Mouse (Mus musculus) ZHBTc4 (cell line): Measurements from ENCODE around the gene Hspb2.

Source experiments
- DNase-seq: peaks from one replicate; pipeline ENCODE4 v3.0.0-alpha.2; 2011; ENCODE audit warnings: low read depth, low spot score

Hspb2 gene

DNA sequence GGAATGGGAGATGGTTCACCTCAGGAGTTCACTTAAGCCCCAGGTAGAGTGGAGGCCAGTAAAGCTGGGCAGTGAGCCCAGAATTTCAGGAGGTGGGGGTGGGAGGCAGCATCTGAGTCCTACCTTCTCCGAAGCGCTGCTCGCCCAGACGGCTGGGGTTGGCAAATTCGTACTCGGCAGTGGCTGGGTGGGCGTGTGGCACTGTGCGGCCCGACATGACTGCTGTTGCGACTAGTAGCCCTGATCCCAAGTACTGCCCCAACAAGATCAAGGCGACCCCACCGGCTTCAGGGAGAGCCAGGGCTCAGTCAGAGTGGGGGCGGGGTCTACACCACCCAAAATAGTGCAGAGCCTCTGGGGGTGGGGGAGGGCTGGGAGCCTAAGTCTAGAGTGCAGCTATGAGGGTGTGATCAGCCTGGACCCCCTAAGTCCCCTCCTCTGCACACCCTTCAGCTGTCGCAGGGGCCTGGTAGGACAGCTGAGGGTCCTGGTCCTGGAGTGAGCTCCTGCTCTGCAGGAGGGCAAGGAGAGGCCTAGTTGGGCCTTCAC, at the start of gene Hspb2:
Hspb2 (minus strand) TSS at position 301 of the 549 bp plus-strand sequence.
- DNase-seq, result peak; percentile 37

DNA sequence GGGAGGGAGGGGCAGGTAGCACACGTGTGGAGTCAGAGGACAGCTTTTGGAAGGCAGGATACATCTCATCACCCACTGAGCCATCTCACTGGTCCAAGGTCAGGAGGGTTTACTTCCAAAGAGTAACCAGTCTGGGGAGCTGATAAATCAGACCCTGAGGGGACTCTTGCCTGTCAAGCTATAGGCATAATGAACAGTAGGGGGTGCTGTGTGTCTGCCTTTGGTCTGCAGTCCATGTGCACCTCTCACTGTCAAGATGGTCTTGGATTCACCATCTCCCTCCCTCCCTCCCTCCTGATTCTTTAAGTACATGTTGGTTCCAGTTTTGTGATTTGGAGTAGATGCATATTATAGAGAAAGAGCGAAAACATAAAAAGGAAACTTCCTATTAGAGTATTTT, 48.8 kb upstream of the Hspb2 start:
- DNase-seq, result peak; percentile 79

DNA sequence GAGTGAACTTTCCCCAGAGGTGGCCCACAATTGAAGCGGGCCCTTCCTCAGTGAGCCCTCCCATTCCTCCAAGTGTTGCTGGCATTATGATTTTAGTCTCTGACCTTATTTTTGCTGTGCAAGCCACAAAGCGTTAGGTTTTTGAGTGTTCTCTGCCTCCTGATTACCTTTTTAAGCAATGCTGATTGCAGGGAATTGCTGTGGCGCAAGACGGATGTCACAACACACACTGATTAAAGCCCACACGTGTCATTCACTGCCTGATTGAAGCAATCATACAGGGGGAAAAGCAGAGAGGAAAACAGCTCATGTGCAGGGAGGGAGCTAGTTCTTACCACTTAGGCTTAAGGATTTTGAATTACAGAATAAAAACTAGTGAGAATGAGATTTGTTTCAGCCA, 46.2 kb upstream of the Hspb2 start:
- DNase-seq, result no peak

DNA sequence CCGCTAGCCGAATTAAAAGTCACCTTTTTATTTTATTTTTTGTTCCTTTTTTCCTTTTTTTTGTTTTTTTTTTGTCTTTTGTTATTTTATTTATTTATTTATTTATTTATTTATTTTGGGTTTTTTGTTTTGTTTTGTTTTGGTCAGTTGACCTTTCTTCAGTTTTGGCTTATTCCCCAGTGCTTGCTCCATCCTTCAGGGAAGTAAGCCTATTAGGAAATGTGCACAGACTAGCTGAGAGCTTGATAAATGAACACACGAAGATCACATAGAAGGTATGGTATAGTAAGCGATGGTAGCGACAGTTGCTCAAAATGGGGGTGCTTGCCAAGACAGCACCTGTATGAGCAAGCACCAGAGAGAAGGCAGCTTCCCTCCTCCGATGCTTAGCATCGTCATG, 45.5 kb upstream of the Hspb2 start:
- no peak for DNase-seq

DNA sequence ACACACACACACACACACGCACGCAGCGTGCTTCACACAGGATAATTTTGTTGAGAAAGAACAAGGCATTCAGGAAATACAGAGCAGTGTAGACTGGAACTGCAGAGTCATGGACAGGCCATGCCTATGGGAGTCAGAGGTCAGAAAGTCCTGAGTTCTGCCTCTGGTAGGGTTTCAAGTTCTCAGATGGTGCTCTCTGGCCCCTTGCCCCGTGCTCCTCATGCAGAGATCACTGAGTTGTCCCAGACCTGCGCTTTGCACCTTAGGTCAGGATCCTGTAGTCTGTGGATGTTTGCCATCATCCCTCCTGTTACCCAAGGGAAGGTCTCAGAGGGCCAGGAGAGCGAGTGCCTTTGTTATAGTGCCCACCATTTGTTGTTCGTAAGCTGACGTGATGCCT, 44.6 kb upstream of the Hspb2 start:
- DNase-seq, result no peak

DNA sequence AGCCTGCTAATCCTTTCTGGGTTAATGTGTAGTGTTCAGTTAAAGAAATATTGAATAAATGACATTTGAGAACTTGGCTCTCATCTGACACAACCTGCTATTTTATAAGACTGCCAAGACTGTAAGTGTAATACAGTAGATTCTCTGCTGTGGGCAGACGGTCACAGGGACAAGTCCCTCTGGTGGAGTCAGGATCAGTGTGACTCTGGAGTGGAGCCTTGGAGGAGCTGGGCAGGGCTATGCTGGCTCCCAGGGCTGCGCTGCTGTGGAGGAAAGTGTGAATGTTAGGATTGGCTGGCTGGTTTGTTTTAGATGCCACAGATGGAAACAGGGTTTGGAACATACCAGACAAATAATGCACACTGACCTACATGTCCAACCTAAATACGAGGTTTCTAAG, 43.1 kb upstream of the Hspb2 start:
- DNase-seq, result no peak

DNA sequence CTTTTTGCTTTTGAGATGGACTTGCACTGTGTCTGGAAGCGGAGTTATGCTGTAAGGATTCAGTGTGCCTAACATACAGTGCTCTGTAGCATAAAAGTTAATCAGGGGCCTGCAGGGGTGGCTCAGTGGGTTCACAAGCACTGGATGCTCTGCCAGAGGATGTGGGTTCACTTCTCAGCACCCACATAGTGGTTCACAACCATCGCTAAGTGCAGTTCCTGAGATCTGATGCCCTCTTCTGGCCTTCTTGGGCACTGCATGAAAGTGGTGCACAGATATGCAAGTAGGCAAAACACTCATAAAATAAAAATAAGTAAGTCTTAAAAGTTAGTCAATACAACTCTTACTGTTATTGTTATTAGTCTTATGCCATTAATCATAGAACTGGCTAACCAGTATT, 30.0 kb upstream of the Hspb2 start:
- DNase-seq, result peak; percentile 61

DNA sequence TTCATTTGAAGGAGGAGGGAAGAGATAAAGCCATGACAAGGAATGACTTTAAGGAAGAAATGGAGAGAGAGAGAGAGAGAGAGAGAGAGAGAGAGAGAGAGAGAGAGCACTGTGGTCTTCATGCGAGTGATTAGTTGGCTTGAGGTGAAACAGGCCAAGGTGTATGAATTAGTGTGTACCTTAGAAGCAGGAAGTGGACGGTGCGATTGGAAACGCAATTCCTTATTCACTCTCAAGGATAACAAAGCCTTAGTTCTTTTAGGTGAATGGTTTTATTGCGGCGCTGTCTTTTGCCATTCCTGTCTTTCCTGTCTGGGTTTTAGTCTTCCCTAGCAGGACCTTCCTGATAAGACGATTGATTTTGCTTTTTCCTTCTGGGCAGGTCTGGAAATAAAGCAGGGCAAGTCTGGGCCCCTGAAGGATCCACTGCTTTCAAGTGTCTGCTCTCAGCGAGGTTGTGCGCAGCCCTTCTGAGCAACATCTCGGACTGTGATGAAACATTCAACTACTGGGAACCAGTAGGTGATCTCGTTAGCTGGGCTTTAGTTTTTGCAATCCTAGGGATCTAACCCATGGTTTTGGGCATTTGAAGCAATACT, 24.1 kb upstream of the Hspb2 start:
- DNase-seq, result peak; percentile 16

DNA sequence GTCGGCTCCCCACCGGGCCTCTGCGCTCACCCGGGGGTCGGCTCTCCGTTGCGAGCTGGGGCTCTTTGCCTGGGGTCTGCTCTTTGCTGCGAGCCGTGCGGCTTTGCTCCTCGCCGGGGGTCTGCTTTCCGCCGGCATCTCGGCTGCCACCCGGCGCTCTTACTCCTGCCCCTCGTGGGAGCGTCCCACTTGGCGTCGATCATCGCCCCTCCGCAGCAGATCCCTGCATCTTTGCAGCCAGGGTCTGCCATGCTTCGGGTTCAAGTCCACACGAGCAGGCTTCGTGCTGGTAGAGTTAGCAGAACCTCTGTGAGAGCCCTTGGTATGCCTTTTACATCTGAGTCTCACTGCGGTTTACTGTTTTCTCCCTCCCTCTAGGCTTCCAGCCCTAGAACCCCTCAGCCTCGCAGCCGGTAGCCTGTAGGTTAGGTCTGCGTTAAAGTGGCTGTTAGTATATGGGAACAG, 23.5 kb upstream of the Hspb2 start:
- DNase-seq, result peak; percentile 51

DNA sequence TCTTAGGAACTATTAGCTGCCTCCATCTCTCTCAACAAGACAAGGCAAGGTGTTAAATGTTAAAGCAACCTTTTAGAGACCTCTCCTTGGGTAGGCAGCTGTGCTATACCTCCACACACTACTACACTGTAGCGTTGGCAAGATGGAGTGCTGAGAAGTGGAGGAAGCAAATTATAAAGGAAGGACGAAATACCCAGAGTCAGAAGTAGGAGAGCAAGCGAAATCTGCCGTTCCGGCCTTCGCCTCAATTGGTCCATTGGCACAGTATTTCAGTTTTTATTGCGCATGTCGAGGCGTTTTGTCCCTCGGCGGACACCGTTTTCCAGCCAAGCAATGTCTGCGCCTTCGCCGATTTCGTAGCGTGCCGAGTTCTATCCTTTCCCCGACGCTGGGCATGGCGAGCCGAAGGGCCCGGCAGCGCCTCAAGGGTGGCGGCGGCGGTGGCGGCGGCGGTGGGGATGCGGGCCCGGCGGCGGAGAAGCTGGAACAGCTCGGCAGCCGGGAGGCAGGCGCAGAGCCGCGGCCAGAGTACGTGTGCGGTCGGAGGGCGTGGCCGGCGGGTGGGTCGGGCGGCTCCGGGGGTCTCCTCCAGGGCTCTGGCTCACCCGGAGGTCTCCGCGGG, 22.9 kb upstream of the Hspb2 start, which contains the start of the genes Alg9 and 1110032A03Rik:
Alg9 (plus strand) TSS at position 29 of the 622 bp plus-strand sequence.
1110032A03Rik (minus strand) TSS at position 530 of the 622 bp plus-strand sequence.
- DNase-seq, result peak; percentile 87

DNA sequence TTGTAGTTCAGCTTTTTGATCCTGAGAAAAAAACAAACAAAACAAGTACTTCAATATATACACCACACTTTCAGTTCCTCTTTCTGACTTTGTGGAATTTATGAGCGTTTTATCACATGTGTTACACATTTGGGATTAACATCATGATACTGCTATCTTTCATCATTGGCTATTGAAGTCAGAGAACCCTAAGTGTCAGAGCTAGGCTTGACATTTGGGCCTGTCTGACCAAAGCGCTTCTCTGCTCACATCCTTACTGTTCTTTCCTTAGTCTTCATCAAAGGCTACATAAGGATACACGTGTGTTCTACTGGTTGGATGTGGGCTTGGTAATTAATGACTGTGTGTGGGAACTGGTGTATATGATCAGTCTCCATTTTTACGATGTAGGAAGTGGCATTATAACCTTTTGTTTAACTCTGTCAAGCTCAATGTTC, 21.9 kb upstream of the Hspb2 start:
- no peak for DNase-seq

DNA sequence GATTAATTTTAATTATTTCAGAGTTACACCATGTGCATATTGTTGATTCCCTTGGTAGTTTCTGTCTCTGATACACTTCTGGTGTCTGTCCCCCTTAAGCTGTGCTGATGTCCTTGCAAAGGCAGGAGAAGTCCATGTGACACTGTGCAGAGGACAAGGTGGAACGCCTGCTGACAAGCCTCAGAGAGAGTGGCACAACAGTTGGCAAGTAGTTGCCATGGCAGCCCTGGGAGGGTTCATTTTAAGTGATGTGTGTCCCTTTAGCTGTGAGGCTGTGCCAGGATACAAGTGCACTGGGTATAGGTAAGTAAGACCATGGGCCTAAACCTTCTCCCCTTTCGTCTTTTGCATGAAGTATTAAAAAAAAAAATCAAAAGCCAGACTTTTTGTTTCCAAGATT, 17.9 kb upstream of the Hspb2 start:
- no peak for DNase-seq

DNA sequence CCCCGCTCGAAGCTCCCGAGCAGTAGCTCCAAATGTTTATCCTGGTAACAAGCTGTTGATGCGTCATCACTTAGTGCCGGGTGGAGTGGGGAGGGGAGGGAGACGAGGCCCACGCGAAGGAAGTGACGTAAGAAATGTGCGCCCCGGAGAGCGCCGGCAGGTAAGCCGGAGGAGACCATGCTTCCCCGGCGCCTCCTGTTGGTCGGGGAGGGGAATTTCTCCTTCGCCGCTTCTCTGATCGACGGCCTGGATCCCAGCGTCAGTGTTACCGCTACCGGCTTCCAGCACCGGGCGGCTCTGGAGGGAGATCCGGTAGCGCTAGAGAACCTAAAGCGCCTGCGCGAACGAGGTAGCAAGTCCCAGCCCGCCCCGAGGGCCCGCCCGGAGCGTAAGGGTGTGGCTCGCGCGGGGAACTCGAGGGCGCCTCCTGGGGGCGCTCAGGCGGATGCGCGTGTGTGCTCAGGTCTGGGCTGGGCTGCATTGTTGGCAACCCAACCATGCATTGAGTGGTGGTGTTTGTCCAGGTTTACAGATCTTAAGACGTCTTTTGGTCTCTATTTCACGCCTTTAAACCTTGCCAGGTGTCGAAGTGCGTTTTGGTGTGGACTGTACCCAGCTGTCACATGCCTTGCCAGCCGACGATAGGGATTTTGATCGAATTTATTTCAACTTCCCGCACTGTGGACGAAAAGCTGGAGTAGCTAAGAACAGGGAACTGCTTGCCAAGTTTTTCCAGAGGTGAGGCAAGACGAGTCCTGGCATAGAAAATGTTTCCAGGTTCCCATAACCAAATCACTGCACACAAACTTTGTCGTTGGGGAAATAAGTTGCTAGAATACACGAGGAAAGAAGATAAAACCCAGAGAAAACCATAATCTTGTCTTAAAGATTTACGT, 16.2 kb upstream of the Hspb2 start, which contains the start of gene Fdxacb1:
Fdxacb1 (plus strand) TSS at position 130 of the 896 bp plus-strand sequence.
- peak; percentile 99 for DNase-seq

DNA sequence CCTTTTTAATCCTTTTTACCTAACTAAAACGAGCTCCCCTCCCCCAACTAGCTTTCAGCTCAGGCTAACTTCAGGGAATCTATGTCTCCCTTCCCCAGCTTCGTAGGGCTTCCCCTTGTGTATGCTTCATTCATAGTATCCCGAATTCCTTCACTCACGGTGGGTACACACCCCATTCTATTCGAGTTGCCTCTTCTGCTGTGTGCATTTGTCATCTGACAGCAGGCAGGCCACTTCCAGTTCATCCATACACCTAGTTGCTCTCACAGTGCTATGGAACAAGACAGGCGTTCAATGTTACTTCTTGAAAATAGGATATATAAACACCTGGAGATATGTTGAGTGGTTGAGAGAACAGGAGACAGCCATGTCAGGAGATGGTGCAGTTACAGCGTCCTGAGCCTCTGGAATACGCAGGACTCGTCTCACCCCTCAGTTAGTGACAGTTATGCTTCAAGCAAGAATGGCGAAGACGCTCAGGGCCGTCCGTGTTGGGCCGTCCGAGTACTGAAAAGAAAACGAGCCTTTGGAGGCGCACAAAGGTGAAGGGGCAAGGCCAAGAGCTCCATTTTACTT, 15.5 kb upstream of the Hspb2 start:
- DNase-seq, result peak; percentile 16

DNA sequence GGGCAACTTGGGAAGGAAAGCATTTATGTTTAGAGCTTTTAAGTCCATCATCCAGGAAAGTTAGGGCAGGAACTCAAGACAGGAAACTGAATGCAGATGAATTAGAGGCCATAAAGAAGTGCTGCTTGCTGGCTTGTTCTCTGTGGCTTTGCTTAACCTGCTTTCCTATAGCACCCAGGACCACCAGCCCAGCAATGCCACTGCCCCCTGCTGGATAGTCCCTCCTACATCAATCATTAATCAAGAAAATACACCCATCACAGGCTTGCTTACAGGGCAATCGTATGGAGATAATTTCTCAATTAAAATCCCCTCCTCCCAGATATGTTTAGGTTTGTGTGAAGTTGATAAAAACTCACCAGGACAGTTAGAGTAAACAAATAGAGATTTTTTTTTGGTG, 11.2 kb upstream of the Hspb2 start:
- DNase-seq, result no peak

DNA sequence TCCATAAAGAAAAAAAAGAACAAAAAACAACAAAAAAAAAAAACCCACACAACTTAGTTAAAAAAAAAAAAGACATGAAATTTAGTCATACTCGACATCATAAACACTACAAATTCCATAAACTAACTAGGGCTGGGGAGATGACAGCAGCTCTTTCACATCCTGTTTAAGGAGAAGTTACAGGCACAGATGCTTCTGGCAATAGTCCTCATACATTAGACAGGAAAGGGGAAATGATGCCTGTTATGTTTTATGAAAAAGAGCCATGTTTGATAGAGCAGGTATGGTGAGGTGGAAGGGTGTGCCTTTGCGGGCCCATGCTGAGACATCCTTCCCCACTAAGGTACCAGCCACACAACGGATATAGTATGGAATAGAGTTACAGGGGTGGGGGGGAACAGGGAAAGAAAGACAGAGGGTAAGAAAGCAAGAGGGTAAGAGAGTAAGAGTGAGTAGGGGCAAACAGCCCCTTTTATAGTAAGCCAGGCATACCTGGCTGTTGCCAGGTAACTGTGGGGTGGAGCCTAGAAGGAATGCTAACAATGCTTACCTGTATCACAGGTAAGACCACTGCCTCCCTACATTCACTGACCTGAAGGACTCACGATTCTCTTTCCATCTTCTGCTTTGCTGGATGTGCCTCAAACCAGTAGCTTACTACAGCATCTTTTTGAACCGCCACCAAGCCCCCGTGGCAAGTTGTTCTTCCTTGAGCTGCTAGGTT, 9.5 kb upstream of the Hspb2 start:
- DNase-seq, result no peak

DNA sequence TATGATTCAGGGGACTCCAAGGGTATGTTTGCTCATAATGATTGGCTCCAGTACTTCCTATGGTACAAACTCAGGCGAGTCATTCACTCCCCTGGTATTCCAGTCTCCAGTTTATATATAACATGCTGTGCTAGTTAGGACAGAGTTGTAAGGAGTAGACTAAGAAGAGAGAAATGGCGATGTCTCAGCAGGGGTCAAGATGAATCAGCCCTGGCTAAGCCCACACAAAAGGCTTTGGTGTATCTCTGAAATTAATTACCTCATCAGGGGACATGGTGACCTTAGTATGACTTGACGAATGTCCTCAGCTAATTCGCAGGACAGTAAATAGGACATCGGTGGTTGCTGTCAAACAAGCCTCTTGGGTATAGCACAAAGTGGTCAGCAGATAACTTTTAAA, 4.6 kb upstream of the Hspb2 start:
- DNase-seq, result no peak

DNA sequence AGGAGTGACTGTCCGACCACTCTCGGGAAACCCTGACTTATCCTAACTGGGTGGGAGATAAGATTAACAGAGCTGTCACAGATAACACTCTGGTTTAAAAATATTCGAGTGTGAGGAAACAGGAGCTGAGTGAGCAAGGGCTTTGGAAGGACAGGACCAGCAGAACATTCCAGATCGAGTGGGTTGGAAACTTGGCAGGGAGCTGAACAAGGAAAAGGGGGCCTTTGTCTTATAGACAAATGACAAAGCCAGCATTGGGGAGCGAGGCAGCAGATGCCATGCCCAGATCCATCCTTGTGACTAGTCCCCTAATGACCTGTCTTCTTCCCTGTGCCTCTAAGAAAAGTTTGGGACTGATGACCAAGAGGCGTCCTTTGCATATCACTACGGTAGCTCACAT, 1.8 kb upstream of the Hspb2 start:
- no peak for DNase-seq

DNA sequence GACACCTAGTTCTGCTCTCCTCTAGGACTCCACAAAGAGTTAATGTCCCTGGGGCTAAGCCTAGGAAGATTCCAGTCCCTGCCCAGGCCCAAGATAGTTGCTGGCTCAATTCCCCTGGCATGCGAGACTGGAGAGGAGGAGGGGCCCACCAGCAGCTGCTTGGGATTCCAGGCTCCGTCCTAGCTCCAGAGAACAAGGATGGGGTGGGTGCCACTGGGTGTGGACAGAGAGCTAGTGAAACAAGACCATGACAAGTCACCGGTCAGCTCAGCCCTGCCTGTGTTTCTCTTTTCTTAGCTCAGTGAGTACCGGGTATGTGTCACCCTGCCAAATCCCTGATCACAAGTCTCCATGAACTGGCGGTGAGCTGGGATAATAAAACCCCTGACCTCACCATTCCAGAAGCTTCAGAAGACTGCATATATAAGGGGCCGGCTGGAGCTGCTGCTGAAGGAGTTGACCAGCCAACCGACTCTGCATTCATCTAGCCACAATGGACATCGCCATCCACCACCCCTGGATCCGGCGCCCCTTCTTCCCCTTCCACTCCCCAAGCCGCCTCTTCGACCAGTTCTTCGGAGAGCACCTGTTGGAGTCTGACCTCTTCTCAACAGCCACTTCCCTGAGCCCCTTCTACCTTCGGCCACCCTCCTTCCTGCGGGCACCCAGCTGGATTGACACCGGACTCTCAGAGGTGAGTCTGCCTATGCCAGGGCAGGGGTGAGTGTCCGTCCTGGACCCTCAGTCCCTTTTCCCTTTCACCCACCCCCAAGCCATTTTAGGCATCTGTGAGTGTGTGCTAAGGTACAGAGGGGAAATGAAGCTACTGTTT, 846 bp upstream of the Hspb2 start:
- DNase-seq, result peak; percentile 80

DNA sequence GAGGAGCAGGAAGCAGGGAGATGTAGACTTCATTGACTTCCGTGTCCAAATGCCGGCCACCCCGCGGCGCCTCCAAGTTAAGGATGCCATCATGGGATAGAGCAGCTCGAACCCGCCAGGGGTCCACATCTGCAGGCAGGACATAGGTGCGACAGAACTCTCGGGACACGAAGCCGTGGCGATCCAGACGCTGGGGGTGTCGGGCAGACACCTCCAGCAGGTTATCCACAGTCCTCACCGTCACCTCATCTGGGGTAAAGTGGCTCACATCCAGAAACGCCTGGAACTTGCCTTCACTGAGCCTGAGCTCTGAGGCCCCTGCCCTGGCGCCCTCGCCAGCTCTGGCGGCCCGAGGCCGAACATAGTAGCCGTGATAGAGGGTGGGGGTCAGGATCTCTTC, 831 bp downstream of the Hspb2 start, which contains the start of gene Cryab:
Cryab (plus strand) TSS at position 3 of the 400 bp plus-strand sequence.
- no peak for DNase-seq
